Mouse (Mus musculus): ENCODE measurements around the gene Atp5k. TPM values are rescaled to one million over a fixed set of nuclear protein-coding genes. Genes with fewer than 3 reads are reported as not detected.

Gene Atp5k
- polyA plus RNA-seq, 1 experiment: 18.7 TPM

DNA sequence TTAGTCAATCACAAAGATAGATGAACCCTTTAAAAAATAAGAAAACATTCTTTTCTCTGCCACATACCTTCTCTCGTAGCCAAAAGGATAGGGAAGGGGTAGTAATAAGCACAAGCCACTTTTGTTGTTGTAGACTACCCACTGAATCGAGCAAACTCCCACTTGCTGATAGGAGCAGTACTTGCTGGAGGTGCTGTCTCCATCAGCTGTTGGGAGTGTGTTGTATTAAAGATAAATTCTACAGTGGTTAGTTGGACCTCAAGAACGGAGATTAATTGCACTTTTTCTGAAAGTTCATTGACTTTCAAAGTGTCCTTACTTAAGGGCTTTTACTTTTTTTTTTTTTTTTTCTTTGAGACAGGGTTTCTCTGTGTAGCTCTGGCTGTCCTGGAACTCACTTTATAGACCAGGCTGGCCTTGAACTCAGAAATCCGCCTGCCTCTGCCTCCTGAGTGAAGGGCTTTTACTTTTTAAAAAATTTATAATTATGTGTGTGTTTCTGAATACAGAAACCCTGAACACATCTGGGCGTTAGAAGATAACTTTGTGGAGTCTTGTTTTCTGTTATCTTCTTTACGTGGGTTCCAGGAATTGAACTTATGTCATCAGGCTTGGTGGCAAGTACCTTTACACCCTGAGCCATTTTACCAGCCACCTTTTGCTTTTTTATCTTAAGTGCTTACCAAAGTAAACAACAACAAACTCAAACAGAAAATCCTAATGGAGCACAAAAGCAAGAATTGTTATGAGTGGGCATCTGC is 31.1 kb upstream of the Atp5k start:
- H3K27ac ChIP-seq (ENCODE audit: insufficient read depth, low read length): no peak overlapping the region
- DNase-seq (ENCODE audit: low read depth in 1 of 2, low spot score in 2 of 2): no peak
- no peaks in the 10 kb centered on the region for H3K36me3 ChIP-seq (ENCODE audit: control insufficient read depth, insufficient read depth, low read length)
- H3K4me1 ChIP-seq (ENCODE audit: control insufficient read depth, insufficient read depth, insufficient read length): peaks cover 12% of the 10 kb centered on the region; the same call in 1 of the 2 replicates
- 81% methylated on average over 6 of the region's 6 CpGs for WGBS
- H3K27me3 ChIP-seq (ENCODE audit: control insufficient read depth, insufficient read depth, low read length): no peaks in the 10 kb centered on the region
- TF ChIP-seq CTCF (IDR thresholded peaks at IDR 0.05; ENCODE audit: extremely low read depth, insufficient read depth, insufficient read length, insufficient replicate concordance) (no peak), POLR2A (IDR thresholded peaks at IDR 0.05; ENCODE audit: low read depth, low read length) (no peak)
- H3K4me3 ChIP-seq (ENCODE audit: extremely low read depth, insufficient read depth, insufficient read length): no peak overlapping the region

DNA sequence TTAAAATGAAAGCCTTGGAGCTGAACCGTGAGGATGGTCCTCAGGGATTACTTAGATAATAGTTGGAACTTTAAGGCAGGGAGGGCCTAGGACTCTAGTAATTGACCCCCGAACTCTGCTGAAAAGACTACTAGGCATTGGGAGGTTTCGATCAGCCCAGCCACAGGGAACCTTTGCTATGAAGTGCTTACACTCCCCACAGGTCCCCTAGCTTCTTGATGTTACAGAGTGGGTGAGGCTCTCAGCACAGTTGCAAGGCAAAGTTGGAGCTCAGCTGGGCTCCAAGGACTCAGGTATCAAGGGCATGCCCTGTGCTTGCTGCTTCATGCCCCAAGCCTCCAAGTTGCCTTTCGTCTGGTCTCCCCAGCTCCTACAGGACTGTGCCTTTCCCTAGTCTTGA is 28.2 kb upstream of the Atp5k start:
- Histone ChIP-seq H3K27ac (ENCODE audit: insufficient read depth, low read length) (no peak overlapping the region), H3K4me1 (ENCODE audit: control insufficient read depth, insufficient read depth, insufficient read length) (peaks cover 13% of the 10 kb centered on the region; the same call in 1 of the 2 replicates), H3K4me3 (ENCODE audit: extremely low read depth, insufficient read depth, insufficient read length) (no peak overlapping the region), H3K27me3 (ENCODE audit: control insufficient read depth, insufficient read depth, low read length) (no peaks in the 10 kb centered on the region), H3K36me3 (ENCODE audit: control insufficient read depth, insufficient read depth, low read length) (no peaks in the 10 kb centered on the region)
- no peak for TF ChIP-seq POLR2A (IDR thresholded peaks at IDR 0.05; ENCODE audit: low read depth, low read length)
- TF ChIP-seq CTCF (IDR thresholded peaks at IDR 0.05; ENCODE audit: extremely low read depth, insufficient read depth, insufficient read length, insufficient replicate concordance): no peak
- no peak for DNase-seq (ENCODE audit: low read depth in 1 of 2, low spot score in 2 of 2)
- 50% methylated on average over 4 of the region's 4 CpGs for WGBS

DNA sequence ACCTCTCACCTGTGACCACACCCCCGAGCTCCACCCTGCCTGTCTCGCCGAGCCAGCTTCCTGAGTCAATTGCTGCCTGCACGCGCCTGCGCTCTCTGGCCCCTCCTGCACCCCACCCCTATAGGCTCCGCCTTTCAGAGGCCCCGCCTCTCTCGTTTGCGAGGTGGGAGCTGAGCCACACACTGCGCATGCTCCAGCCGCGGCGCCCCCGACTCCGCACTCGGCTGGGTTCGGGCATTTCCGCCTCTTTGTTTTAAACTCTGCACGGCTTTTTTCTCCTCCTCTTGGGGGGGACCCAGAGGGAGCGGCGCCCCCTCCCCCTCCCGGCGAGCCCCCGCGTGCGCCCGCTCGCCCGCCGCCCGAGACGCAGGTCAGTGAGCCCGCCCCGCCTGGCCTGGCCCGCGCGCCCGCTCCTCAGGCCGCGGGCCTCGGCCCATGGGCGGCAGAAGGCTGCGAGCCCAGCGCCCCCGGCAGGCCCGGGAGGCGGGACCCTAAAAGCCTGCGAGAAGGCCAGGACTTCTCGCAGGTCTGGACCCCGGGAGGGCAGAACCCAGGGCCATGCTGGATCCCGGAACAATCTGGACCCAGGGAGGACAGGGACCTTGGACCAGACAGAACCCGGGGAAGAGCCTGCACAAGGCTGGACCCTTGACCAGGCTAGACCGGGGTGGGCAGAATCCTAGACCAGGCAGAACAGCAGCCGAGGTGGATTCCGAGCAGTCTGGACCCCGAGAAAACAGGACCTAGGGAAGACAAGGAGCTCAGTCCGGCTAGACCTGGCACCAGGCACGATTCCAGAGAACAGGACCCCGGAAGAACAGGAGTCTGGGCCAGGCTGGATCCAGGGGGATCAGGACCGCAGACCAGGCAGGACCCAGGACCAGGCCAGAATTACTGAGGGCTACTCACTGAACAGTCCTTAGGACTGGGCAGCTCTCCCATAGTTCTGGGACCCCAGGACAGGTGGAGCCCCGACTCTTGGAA is 27.1 kb upstream of the Atp5k start, which contains the start of gene Pcgf3:
Gene Pcgf3 (plus strand): TSS at position 151 of the 984 bp plus-strand sequence.
- 0 out of 2 replicates have a peak, but pooled peaks have one; percentile 8 for TF ChIP-seq POLR2A (IDR thresholded peaks at IDR 0.05; ENCODE audit: low read depth, low read length)
- TF ChIP-seq CTCF (IDR thresholded peaks at IDR 0.05; ENCODE audit: extremely low read depth, insufficient read depth, insufficient read length, insufficient replicate concordance): no peak
- peak; percentile 87 to 99 for DNase-seq (ENCODE audit: low read depth in 1 of 2, low spot score in 2 of 2)
- WGBS: 2% methylated on average over 57 of the region's 62 CpGs

DNA sequence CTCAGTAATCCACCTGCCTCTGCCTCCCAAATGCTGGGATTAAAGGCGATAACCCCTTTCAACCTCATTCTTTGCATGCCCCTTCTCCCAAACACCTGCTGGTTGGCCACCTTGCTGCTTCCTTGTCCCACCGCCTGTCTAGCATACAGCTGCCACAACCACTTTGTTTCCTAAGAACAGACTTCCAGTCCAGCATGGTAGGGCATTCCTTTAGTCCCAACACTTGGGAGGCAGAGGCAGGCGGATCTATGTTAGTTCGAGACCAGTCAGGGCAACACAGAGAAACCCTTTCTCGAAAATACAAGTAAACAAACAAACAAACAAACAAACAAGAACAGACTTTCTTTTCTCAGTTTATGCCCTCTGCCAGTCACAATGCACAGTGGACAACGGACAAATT is 26.2 kb upstream of the Atp5k start:
- Histone ChIP-seq H3K27ac (ENCODE audit: insufficient read depth, low read length) (no peak overlapping the region), H3K4me1 (ENCODE audit: control insufficient read depth, insufficient read depth, insufficient read length) (peaks cover 13% of the 10 kb centered on the region; the same call in 1 of the 2 replicates), H3K27me3 (ENCODE audit: control insufficient read depth, insufficient read depth, low read length) (no peaks in the 10 kb centered on the region), H3K36me3 (ENCODE audit: control insufficient read depth, insufficient read depth, low read length) (no peaks in the 10 kb centered on the region), H3K4me3 (ENCODE audit: extremely low read depth, insufficient read depth, insufficient read length) (peak overlapping the region; percentile 52; the same call in 1 of the 2 replicates)
- WGBS: 52% methylated on average over 6 of the region's 6 CpGs
- TF ChIP-seq CTCF (IDR thresholded peaks at IDR 0.05; ENCODE audit: extremely low read depth, insufficient read depth, insufficient read length, insufficient replicate concordance) (no peak), POLR2A (IDR thresholded peaks at IDR 0.05; ENCODE audit: low read depth, low read length) (no peak)
- no peak for DNase-seq (ENCODE audit: low read depth in 1 of 2, low spot score in 2 of 2)

More for the DNA sequence above, 27.1 kb upstream of the Atp5k start, which contains the start of gene Pcgf3:
- no peaks in the 10 kb centered on the region for H3K36me3 ChIP-seq (ENCODE audit: control insufficient read depth, insufficient read depth, low read length)
- H3K4me3 ChIP-seq (ENCODE audit: extremely low read depth, insufficient read depth, insufficient read length): peak within 1 kb of the TSS; percentile 63
- no peak within 1 kb of the TSS for H3K27ac ChIP-seq (ENCODE audit: insufficient read depth, low read length)
- peaks cover 13% of the 10 kb centered on the region; the same call in 1 of the 2 replicates for H3K4me1 ChIP-seq (ENCODE audit: control insufficient read depth, insufficient read depth, insufficient read length)
- no peaks in the 10 kb centered on the region for H3K27me3 ChIP-seq (ENCODE audit: control insufficient read depth, insufficient read depth, low read length)

DNA sequence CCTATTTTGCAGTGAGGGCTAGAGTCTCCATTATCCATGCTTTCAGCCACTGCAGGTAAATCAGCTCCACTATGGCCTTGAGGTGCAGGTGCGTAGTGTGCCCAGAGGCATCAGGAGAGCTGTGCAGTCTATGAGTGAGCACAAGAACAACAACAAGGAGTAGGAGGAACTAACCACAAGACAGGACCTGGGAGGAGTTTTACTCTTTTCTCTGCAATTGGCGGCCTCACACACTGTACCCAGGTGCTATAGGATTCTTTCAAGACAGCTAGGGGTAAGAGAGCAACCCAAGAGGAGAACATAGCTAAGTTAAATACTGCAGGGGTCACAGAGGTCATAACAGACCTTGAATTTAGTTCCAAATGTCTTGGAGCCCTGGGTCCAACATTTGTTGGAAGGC is 24.5 kb upstream of the Atp5k start:
- Histone ChIP-seq H3K4me3 (ENCODE audit: extremely low read depth, insufficient read depth, insufficient read length) (no peak overlapping the region), H3K4me1 (ENCODE audit: control insufficient read depth, insufficient read depth, insufficient read length) (peaks cover 13% of the 10 kb centered on the region; the same call in 1 of the 2 replicates), H3K27ac (ENCODE audit: insufficient read depth, low read length) (no peak overlapping the region), H3K27me3 (ENCODE audit: control insufficient read depth, insufficient read depth, low read length) (no peaks in the 10 kb centered on the region), H3K36me3 (ENCODE audit: control insufficient read depth, insufficient read depth, low read length) (no peaks in the 10 kb centered on the region)
- 65% methylated on average over 2 of the region's 2 CpGs for WGBS
- DNase-seq (ENCODE audit: low read depth in 1 of 2, low spot score in 2 of 2): no peak
- TF ChIP-seq CTCF (IDR thresholded peaks at IDR 0.05; ENCODE audit: extremely low read depth, insufficient read depth, insufficient read length, insufficient replicate concordance): no peak
- no peak for TF ChIP-seq POLR2A (IDR thresholded peaks at IDR 0.05; ENCODE audit: low read depth, low read length)

DNA sequence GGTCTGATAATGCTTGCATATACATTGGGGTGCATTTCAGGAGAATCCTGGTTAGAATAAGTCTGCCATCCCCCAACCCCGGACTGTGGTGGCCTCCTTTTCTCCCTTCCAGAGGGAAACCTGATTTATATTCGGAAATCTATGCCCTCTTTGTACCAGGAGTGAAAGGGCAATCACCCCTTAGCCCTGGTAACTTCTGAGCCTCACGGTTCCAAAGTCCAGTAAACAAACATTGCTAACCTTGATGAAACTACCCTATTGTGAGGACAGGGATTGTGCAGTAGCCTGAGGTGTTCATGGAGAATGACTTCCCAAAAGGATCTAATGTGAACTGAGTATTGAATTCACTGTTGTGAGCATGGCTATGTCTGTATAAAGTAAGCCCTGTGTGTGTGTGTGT is 19.8 kb upstream of the Atp5k start:
- DNase-seq (ENCODE audit: low read depth in 1 of 2, low spot score in 2 of 2): no peak
- H3K27ac ChIP-seq (ENCODE audit: insufficient read depth, low read length): no peak overlapping the region
- no peaks in the 10 kb centered on the region for H3K4me1 ChIP-seq (ENCODE audit: control insufficient read depth, insufficient read depth, insufficient read length)
- H3K36me3 ChIP-seq (ENCODE audit: control insufficient read depth, insufficient read depth, low read length): no peaks in the 10 kb centered on the region
- TF ChIP-seq POLR2A (IDR thresholded peaks at IDR 0.05; ENCODE audit: low read depth, low read length) (no peak), CTCF (IDR thresholded peaks at IDR 0.05; ENCODE audit: extremely low read depth, insufficient read depth, insufficient read length, insufficient replicate concordance) (no peak)
- WGBS: 79% methylated on average over 3 of the region's 3 CpGs
- no peak overlapping the region for H3K4me3 ChIP-seq (ENCODE audit: extremely low read depth, insufficient read depth, insufficient read length)
- no peaks in the 10 kb centered on the region for H3K27me3 ChIP-seq (ENCODE audit: control insufficient read depth, insufficient read depth, low read length)

Data from spleen, adult 2 months (tissue).